Mouse (Mus musculus) layer of hippocampus, postnatal 10 days (tissue): ENCODE results near the gene Sctr. TPM values are rescaled to one million over a fixed set of nuclear protein-coding genes. Genes with fewer than 3 reads are reported as not detected.

ENCODE experiments used
- DNase-seq, 2 experiments: peaks; one replicate each; pipeline ENCODE4 v3.0.0; 2021; ENCODE audit warnings: low spot score in 2 of 2
- long read RNA-seq: library from polyadenylated mRNA; stranded (forward); transcript quantifications from one replicate; pipeline ENCODE4 v2.0.0, GENCODE M21; 2023
- total RNA-seq, 2 experiments: library from RNA; stranded (reverse); gene quantifications; 2 replicates each; pipeline ENCODE4 v1.2.3; 2021

The Sctr gene
- total RNA-seq, result 1 to 10 TPM; 2.3 to 2.5 TPM
- long read RNA-seq, partial matches to known transcripts, result 0 of 4 reads
- long read RNA-seq, other reads (novel, unspliced or antisense), result 3 of 4 reads

- peak in 1 of 2 experiments; percentile 32 for DNase-seq
Observed at GRCm38 (mm10) chr1:120006844-120007790, at the start of gene Sctr. Sctr (plus strand) TSS chr1:120006894.

- DNase-seq, result peak; percentile 12 to 18
Observed at GRCm38 (mm10) chr1:119957716-119958222, 48.9 kb upstream of the Sctr start.

DNA sequence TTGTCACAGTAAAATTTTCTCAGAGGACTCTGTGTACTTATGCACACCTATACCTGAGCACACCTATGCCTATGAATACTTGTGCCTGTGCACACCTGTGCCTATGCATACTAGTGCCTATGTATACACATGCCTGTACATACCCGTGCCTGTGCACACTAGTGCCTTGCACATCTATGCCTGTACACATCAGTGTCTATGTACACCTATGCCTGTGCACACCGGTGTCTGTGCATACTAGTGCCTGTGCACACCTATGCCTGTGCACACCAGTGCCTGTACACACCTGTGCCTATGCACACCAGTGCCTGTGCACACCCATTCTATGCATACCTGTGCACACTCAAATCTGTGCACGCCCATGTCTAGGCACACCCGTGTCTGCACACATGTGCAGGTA is 47.2 kb upstream of the Sctr start:
- DNase-seq, result no peak

DNA sequence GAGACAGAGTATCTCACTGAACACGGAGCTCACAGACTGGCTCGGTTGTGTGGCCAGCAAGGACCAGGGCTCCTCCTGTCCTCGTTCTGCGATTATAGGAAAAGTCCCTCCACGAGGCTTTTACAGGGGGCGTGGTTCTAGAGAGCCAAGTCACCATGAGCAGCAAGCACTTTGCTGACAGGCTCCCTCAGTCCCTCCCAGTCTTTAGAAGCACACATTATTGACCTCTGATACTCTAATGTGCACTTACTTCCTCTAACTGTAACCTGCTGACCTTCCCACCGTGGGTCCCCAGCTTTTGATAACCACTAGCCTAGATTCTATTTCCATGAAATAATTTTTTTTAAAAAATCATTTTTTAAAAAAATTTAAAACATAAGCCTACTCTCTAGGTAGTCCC is 46.8 kb upstream of the Sctr start:
- DNase-seq, result no peak

GRCm38 (mm10) chr1:119965804-119966514 is 40.7 kb upstream of the Sctr start:
- no peak for DNase-seq

- DNase-seq, result no peak
Observed at GRCm38 (mm10) chr1:119973117-119973516, 33.6 kb upstream of the Sctr start.

DNA sequence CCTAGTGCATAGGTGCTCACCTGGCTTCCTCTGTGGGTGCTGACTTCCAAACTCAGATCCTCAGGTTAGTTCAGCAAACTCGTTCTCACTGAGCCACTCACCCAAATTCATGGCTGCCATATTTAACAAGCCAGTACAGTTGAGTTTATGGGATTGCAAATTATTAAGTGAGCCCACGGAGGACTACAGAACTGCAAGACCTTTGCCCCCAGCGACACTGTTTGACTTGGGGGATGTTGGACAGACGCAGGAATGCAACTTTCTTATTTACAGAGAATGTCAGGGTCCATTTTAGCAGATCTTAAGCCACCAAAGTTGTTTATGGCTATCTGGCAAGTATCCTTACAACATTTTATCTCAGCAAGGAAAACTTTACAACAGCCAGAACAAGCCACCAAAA is 31.6 kb upstream of the Sctr start:
- DNase-seq, result no peak

DNA sequence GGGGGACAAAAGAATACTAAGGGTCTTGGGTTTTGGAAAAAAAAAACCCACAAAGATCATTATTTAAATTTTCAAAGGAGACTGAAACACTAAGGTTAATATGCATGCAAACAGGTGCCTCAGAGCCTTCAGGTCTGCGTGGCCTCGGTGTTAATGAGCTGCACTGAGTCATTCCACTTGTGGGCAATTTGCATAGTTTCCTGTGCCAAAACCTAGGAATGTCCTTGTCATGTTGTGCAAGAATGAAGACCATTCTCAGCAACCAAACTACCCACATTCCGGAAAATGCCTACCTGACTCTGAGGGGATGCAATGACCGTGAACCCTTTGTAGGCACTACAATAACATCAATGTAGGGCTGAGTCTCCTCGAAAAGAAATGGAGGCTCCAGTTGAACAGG is 20.1 kb upstream of the Sctr start:
- no peak for DNase-seq

DNA sequence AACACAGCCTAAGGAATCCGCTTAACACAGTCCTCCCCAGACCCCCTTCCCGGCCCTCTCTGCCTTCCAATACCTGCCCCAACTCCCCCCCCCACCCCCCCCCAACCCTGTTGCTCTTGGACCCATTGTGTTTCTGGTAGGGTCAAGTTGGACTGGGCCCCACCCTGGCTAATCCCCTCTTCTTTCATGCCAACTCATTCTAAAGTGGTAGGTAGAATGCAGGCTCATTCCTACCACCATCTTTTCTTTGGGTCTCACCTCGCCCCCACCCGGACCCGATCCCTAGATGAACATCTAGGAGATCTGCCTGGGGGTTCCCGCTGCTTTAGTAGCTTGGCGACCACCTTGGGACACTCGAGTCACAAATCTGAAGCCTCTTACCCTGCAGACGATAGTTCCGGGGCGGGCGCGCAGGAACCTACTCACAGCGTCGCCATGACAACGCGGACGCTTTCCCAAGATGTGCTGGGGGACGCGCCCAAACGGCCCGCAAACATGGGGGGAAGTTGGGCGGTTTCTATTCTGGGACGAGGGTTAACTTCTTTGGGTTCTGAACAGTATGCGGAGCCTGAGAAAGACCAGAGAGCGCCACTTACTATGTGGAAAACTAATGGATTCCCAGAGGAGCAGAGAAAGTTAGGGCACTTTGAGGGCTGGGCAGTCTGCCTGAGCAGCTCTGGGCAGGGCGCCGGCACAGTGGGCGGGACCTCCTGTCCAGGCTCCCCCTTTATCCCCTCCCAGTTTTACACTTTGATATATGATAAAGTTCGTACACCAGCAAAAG is 9.7 kb upstream of the Sctr start, which contains the start of gene Cfap221:
Cfap221 (minus strand) TSS at position 437 of the 784 bp plus-strand sequence.
- peak; percentile 57 to 68 for DNase-seq

GRCm38 (mm10) chr1:119997644-119998043 is 9.1 kb upstream of the Sctr start:
- DNase-seq, result no peak

GRCm38 (mm10) chr1:120007851-120008588 is 1.3 kb downstream of the Sctr start:
- no peak for DNase-seq

GRCm38 (mm10) chr1:120012638-120013037 is 5.9 kb downstream of the Sctr start:
- no peak for DNase-seq

DNA sequence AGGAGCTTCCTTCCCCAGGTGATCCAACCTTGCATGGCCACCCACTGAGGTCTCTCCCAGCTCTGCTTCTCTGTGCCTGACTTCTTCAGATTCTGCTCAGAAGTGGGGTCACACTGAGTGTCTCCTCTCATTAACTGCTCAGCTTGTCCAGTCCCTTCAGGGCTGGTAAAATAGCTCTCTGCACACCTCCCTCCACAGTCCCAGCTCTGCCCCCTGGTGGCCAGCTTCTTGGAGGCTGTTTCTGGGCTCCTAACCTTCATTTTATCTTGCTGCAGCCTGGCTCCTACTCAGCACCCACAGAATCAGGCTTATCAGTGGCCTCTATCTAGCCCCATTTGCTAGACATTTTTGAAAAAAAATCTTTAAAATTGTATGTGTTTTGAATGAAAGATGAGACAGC is 6.4 kb downstream of the Sctr start:
- peak; percentile 76 to 78 for DNase-seq

DNA sequence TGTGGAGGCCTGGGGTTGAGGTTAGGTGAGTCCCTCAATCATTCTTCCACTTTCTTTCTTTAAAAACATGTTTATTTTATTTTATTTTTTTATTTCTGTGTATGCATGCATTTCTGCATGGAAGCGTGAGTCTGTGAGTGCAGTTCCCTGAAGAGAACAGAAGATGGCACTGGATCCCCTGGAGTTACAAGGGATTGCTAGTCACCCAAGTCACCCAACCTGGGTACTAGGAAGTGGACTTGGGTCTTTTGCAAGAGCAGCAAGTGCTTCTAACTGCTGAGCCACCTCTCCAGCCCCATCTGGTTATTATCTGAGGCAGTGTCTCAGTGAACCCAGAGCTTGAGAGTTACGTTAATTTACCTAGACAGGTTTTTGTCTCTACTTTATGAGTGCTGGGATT is 9.5 kb downstream of the Sctr start:
- no peak for DNase-seq

GRCm38 (mm10) chr1:120018900-120019299 is 12.2 kb downstream of the Sctr start:
- no peak for DNase-seq

DNA sequence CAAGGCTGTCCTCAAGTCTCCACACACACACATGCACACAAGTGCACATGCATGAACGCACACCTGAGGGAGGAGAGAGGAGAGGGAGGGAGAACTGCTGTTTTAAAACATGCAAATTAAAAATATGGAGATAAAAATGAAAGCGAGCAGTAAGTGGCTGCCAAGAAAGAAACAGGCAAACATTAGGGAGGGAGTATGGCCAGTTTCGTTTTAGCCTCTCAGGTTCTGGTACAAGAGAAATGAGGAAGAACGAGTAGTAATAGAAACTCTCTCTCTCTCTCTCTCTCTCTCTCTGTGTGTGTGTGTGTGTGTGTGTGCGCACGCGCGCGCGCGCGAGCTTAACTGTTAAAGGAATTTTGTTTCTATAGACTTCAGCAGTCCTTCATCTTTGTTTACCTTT is 12.7 kb downstream of the Sctr start:
- DNase-seq, result no peak

DNA sequence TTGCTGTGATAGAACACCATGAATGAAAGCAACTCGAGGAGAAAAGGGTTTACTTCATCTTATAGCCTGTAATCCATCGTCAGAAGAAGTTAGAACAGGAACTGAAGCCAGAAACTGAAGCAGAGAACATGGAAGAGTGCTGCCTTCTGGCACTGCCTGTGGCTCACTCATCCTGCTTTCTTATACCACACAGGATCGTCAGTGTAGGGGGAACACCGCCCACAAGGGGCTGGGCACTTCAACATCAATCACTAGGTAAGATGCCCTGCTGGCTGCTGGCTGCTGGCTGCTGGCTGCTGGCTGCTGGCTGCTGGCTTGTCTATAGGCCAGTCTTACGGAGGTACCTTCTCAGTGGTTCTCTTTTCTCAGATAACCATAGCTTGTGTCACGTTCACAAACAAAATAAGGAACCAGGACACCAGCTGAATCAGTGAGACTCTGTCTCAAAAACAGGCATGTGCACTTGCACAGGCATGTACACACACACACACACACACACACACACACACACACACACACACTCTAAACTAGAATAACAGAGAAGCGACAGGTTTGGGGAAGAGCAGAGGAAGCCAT is 13.7 kb downstream of the Sctr start:
- DNase-seq, result no peak

GRCm38 (mm10) chr1:120021951-120022350 is 15.3 kb downstream of the Sctr start:
- no peak for DNase-seq

DNA sequence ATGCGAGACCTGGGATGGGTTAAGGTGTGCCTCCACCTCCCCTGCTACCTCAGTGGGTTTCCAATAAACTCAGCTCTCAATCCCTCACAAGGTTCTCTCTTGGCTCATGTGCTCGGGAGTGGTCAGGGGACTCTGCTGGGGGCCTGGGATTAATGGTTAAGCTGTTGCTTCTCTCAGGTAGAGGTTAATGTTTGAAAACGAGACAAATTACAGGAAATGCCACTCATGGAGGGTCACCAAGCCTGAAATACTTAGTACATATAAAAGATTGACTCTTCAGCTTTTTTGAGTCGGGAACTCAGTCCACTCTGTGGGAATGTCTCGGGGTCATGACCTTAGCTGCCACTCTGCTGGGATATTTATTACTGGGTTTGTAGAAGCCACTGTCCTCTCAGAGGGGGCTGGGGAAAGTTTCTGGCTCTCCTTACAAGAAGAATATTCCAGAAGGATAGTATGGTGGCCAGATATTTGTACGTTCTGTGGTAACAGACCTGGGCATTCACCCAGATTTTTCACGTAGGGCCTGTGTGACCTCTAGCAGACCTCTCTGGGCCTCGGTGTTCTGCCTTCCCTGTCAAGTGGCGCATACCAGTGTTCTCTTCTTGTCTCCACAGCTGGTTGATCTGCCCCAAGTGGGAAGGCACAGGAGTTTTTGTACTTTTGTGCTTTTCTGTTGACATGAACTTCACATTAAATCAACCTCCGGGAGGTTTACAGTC is 17.8 kb downstream of the Sctr start:
- no peak for DNase-seq
